Mouse (Mus musculus): ENCODE data around the gene Tra2b. TPM values are rescaled to one million over a fixed set of nuclear protein-coding genes. Genes with fewer than 3 reads are reported as not detected.
"Not testable (repeated sequence)": the region's sequence is repeated elsewhere in the genome, so short reads cannot be mapped to it uniquely, and the experiment has no call there.

Gene Tra2b
- polyA plus RNA-seq, 2 experiments = 179 to 300 TPM

DNA sequence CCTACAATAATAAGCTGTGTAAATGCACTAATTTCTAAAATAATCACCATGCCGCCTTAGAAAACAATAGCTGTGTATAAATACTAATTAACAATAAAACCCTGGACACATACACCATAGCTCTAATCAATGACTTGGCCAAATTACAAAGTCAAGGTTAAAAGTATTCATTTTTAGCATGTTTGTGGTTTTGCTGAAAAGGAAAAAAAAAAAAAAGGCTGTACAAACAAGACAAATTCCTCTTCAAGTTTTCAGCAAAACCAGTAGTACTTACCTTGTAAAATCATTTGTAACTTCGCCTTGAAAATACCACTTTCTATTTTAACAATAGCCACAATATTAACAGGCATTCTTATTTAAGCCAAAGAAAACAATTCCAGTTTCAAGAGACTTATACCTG is 4.2 kb downstream of the Tra2b start:
- Histone ChIP-seq H3K27me3 (ENCODE audit: control insufficient read depth, insufficient read depth, low read length) (no peaks in the 10 kb centered on the region), H3K4me2 (replicated peaks; ENCODE audit: low read depth, low read length, severe bottlenecking) (no peak overlapping the region), H3K4me1 (ENCODE audit: control insufficient read depth, insufficient read depth, low read length) (peaks cover 19% of the 10 kb centered on the region), H3K4me3 (replicated peaks; ENCODE audit: low read length) (no peak overlapping the region), H3K9ac (ENCODE audit: low read depth, low read length, severe bottlenecking) (no peak overlapping the region), H3K36me3 (ENCODE audit: control insufficient read depth, insufficient read depth, low read length) (0 out of 2 replicates have a peak, but pooled peaks cover 5% of the 10 kb centered on the region), H3K27ac (replicated peaks; ENCODE audit: low read depth, low read length) (no peak overlapping the region), H3K9me3 (ENCODE audit: control insufficient read depth, low read length) (no peaks in the 10 kb centered on the region)
- ATAC-seq (ENCODE audit: low FRiP score, low read depth) (no peak), DNase-seq (ENCODE audit: low spot score) (no peak)
- WGBS = 80% methylated on average over 2 of the region's 2 CpGs
- TF ChIP-seq POLR2A (IDR thresholded peaks at IDR 0.05; ENCODE audit: borderline replicate concordance, extremely low read depth, insufficient read depth, insufficient read length) = no peak

DNA sequence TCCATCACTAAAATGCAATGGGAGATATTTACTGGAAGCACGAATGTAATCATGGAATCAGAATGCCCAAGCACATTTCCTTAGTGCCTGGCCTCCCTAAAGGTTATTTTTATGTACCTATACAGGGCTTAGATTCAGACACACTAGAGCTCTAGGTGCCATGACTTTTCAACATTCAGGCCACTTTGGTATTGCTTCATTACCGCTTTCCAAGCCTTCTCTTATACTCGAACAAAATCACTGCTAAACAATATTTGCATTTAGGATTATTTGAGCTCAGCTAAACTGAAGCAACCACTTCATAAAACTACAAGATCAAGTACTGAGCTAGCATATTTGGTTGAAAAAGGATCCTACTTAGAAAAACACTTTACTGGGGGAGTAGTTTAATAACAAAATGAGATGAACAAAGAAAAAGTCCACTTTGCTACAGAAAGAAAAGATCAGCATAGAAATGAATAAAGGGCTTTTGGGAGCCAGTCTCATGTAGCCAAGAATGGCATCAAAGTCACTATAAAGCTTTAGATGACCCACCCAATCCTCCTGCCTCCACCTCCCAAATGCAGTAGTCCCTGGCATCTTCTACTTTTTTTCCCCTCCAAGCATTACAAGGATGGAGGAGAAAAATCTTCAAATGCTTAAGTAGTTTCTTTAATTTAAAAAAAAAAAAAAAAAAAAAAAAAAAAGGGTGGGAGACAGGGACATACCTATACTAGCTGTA is 5.2 kb downstream of the Tra2b start:
- Histone ChIP-seq H3K27ac (replicated peaks; ENCODE audit: low read depth, low read length) (no peak overlapping the region), H3K9me3 (ENCODE audit: control insufficient read depth, low read length) (no peaks in the 10 kb centered on the region), H3K4me1 (ENCODE audit: control insufficient read depth, insufficient read depth, low read length) (peaks cover 25% of the 10 kb centered on the region), H3K36me3 (ENCODE audit: control insufficient read depth, insufficient read depth, low read length) (0 out of 2 replicates have a peak, but pooled peaks cover 8% of the 10 kb centered on the region), H3K27me3 (ENCODE audit: control insufficient read depth, insufficient read depth, low read length) (no peaks in the 10 kb centered on the region), H3K9ac (ENCODE audit: low read depth, low read length, severe bottlenecking) (no peak overlapping the region), H3K4me3 (replicated peaks; ENCODE audit: low read length) (no peak overlapping the region), H3K4me2 (replicated peaks; ENCODE audit: low read depth, low read length, severe bottlenecking) (no peak overlapping the region)
- no peak for TF ChIP-seq POLR2A (IDR thresholded peaks at IDR 0.05; ENCODE audit: borderline replicate concordance, extremely low read depth, insufficient read depth, insufficient read length)
- ATAC-seq (ENCODE audit: low FRiP score, low read depth) = no peak
- DNase-seq (ENCODE audit: low spot score) = no peak
- 61% methylated on average over 3 of the region's 3 CpGs for WGBS

DNA sequence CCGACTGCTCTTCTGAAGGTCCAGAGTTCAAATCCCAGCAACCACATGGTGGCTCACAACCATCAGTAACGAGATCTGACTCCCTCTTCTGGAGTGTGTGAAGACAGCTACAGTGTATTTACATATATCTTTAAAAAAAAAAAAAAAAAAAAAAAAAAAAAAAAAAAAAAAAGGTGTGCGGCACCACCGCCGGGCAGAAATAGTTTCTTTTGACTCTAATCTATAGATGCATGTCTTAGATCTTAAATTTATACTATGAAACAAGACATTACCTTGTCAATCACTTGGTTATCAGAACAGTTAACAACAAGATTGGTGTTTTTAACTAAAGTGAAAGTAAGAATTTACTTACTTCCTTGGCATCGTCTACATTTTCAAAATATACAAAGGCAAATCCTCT is 13.6 kb downstream of the Tra2b start:
- H3K4me3 ChIP-seq (replicated peaks; ENCODE audit: low read length); DNase-seq (ENCODE audit: low spot score); H3K27me3 ChIP-seq (ENCODE audit: control insufficient read depth, insufficient read depth, low read length): not testable (repeated sequence)

DNA sequence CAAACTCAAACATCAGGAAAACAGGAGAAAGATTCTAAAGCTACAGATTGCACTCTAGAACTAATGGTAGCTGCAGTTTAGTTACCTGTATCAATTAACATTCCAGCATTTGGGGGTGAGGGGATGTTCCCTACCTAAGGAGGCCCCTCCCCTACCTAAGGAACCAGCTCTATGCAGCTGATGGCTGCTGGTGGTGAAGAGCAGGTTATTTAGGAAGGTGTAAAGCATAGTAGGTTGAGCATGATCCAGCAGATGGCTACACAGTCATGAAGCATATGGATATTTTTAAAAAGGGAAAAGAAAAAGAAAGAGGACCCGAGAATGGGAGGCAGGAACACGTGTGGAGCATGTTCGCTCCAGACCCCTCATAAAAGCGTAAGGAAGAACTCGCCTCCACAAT is 15.5 kb downstream of the Tra2b start:
- Histone ChIP-seq H3K4me3 (replicated peaks; ENCODE audit: low read length) (no peak overlapping the region), H3K4me1 (ENCODE audit: control insufficient read depth, insufficient read depth, low read length) (no peaks in the 10 kb centered on the region), H3K27me3 (ENCODE audit: control insufficient read depth, insufficient read depth, low read length) (no peaks in the 10 kb centered on the region), H3K9me3 (ENCODE audit: control insufficient read depth, low read length) (no peaks in the 10 kb centered on the region), H3K9ac (ENCODE audit: low read depth, low read length, severe bottlenecking) (no peak overlapping the region), H3K4me2 (replicated peaks; ENCODE audit: low read depth, low read length, severe bottlenecking) (no peak overlapping the region), H3K36me3 (ENCODE audit: control insufficient read depth, insufficient read depth, low read length) (peaks cover 74% of the 10 kb centered on the region), H3K27ac (replicated peaks; ENCODE audit: low read depth, low read length) (no peak overlapping the region)
- no peak for ATAC-seq (ENCODE audit: low FRiP score, low read depth)
- no peak for DNase-seq (ENCODE audit: low spot score)
- TF ChIP-seq POLR2A (IDR thresholded peaks at IDR 0.05; ENCODE audit: borderline replicate concordance, extremely low read depth, insufficient read depth, insufficient read length) = no peak
- 89% methylated on average over 5 of the region's 5 CpGs for WGBS

More for the DNA sequence above, 13.6 kb downstream of the Tra2b start:
- not testable (repeated sequence) for H3K9ac ChIP-seq (ENCODE audit: low read depth, low read length, severe bottlenecking); H3K4me1 ChIP-seq (ENCODE audit: control insufficient read depth, insufficient read depth, low read length); ATAC-seq (ENCODE audit: low FRiP score, low read depth); H3K27ac ChIP-seq (replicated peaks; ENCODE audit: low read depth, low read length); H3K9me3 ChIP-seq (ENCODE audit: control insufficient read depth, low read length); H3K4me2 ChIP-seq (replicated peaks; ENCODE audit: low read depth, low read length, severe bottlenecking)
- peaks cover 70% of the 10 kb centered on the region for H3K36me3 ChIP-seq (ENCODE audit: control insufficient read depth, insufficient read depth, low read length)
- 84% methylated on average over 6 of the region's 6 CpGs for WGBS

DNA sequence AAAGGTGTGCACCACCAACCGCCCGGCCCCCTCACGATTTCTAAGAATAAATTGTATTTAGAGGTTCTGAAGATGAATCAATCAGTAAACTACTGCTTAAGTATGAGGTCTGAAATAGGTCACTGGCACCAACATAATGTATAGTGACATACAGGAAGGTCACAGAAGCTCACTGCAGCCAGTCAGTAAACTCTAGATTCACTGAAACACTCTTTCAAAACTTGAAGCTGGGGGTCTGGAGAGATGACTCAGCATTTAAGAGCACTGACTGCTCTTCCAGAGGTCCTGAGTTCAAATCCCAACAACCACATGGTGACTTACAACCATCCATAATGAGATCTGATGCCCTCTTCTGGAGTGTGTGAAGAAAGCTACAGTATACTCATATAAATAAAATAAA is 16.1 kb downstream of the Tra2b start:
- Histone ChIP-seq H3K4me3 (replicated peaks; ENCODE audit: low read length) (no peak overlapping the region), H3K9me3 (ENCODE audit: control insufficient read depth, low read length) (no peaks in the 10 kb centered on the region), H3K4me2 (replicated peaks; ENCODE audit: low read depth, low read length, severe bottlenecking) (no peak overlapping the region), H3K9ac (ENCODE audit: low read depth, low read length, severe bottlenecking) (no peak overlapping the region), H3K27ac (replicated peaks; ENCODE audit: low read depth, low read length) (no peak overlapping the region), H3K4me1 (ENCODE audit: control insufficient read depth, insufficient read depth, low read length) (no peaks in the 10 kb centered on the region), H3K36me3 (ENCODE audit: control insufficient read depth, insufficient read depth, low read length) (peaks cover 76% of the 10 kb centered on the region), H3K27me3 (ENCODE audit: control insufficient read depth, insufficient read depth, low read length) (no peaks in the 10 kb centered on the region)
- ATAC-seq (ENCODE audit: low FRiP score, low read depth) (no peak), DNase-seq (ENCODE audit: low spot score) (no peak)
- WGBS = 96% methylated on average over 3 of the region's 3 CpGs
- TF ChIP-seq POLR2A (IDR thresholded peaks at IDR 0.05; ENCODE audit: borderline replicate concordance, extremely low read depth, insufficient read depth, insufficient read length) = no peak

All from limb, embryonic 14.5 days (tissue).